Mouse (Mus musculus): ENCODE data around the gene Gpx5. TPM values are rescaled to one million over a fixed set of nuclear protein-coding genes. Genes with fewer than 3 reads are reported as not detected.

Gene Gpx5
- total RNA-seq (2014; fragmentation: Nextera tagmentation) (not detected in 2 replicates), total RNA-seq (2017) (0.11 TPM in 1 of 2 replicates, not detected in the other), polyA plus RNA-seq (2012) (not detected in 2 replicates)

DNA sequence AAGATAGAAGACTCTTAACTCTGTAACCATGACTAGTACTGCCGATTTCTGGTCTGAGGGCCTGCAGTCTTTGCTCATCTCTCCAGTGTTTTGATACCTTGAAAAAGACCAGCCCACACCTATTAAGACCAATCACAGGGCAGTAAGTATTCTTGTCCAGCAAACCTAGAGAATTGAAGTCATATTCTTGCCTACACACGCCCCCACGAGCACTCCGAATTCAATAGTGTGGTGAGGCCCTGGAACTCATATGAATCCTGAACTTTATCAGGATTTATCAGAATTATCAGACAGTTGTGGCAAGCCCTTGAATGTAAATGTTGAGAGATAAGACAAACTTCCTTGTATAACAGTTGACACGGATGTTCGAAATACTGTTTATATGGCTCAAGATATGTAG, at the start of gene Gpx5:
Gene Gpx5 (minus strand): TSS at position 101 of the 400 bp plus-strand sequence.
- no peak for DNase-seq (ENCODE audit: low spot score)
- Histone ChIP-seq H3K4me1 (ENCODE audit: insufficient read depth, low read depth, low read length) (peaks cover 14% of the 10 kb centered on the region), H3K36me3 (replicated peaks) (no peaks in the 10 kb centered on the region), H3K9me3 (replicated peaks) (no peaks in the 10 kb centered on the region), H3K27me3 (ENCODE audit: insufficient read depth, low read length) (peaks cover 23% of the 10 kb centered on the region), H3K4me3 (ENCODE audit: low read depth, low read length) (no peak within 1 kb of the TSS)
- TF ChIP-seq GATA2 (IDR thresholded peaks at IDR 0.05; ENCODE audit: borderline replicate concordance, low read depth, low read length), result no peak
- no peak for TF ChIP-seq POLR2AphosphoS5 (IDR thresholded peaks at IDR 0.05; ENCODE audit: insufficient replicate concordance, low read depth, low read length)
- TF ChIP-seq GATA1 (IDR thresholded peaks at IDR 0.05; ENCODE audit: borderline replicate concordance, low read length), result no peak
- TF ChIP-seq CTCF (IDR thresholded peaks at IDR 0.05; ENCODE audit: low read depth, low read length), result no peak
- no peak for TF ChIP-seq TAL1 (conservative IDR thresholded peaks at IDR 0.05; ENCODE audit: low read depth, low read length)
- ATAC-seq (ENCODE audit: extremely low read depth, insufficient number of reproducible peaks, low FRiP score, poor library complexity, severe bottlenecking), result no peak

- Histone ChIP-seq H3K4me1 (ENCODE audit: insufficient read depth, low read depth, low read length) (peaks cover 12% of the 10 kb centered on the region), H3K9me3 (replicated peaks) (no peaks in the 10 kb centered on the region), H3K36me3 (replicated peaks) (no peaks in the 10 kb centered on the region), H3K27me3 (ENCODE audit: insufficient read depth, low read length) (peaks cover 16% of the 10 kb centered on the region; the same call in 1 of the 2 replicates), H3K4me3 (ENCODE audit: low read depth, low read length) (peak overlapping the region; percentile 67; the same call in 1 of the 2 replicates)
- ATAC-seq (ENCODE audit: extremely low read depth, insufficient number of reproducible peaks, low FRiP score, poor library complexity, severe bottlenecking) (no peak), DNase-seq (ENCODE audit: low spot score) (no peak)
- no peak for TF ChIP-seq CTCF (IDR thresholded peaks at IDR 0.05; ENCODE audit: low read depth, low read length)
- no peak for TF ChIP-seq GATA2 (IDR thresholded peaks at IDR 0.05; ENCODE audit: borderline replicate concordance, low read depth, low read length)
Measured at GRCm38 (mm10) chr13:21327424-21327823, 34.9 kb upstream of the Gpx5 start.

GRCm38 (mm10) chr13:21326657-21327211, 34.2 kb upstream of the Gpx5 start:
- peaks cover 21% of the 10 kb centered on the region for H3K27me3 ChIP-seq (ENCODE audit: insufficient read depth, low read length)
- H3K36me3 ChIP-seq (replicated peaks), result no peaks in the 10 kb centered on the region
- DNase-seq (ENCODE audit: low spot score) (peak; percentile 5), ATAC-seq (ENCODE audit: extremely low read depth, insufficient number of reproducible peaks, low FRiP score, poor library complexity, severe bottlenecking) (peak; percentile 45)
- H3K4me3 ChIP-seq (ENCODE audit: low read depth, low read length), result peak overlapping the region; percentile 67
- no peaks in the 10 kb centered on the region for H3K9me3 ChIP-seq (replicated peaks)
- H3K4me1 ChIP-seq (ENCODE audit: insufficient read depth, low read depth, low read length), result peaks cover 16% of the 10 kb centered on the region
- no peak for TF ChIP-seq TAL1 (conservative IDR thresholded peaks at IDR 0.05; ENCODE audit: low read depth, low read length)
- TF ChIP-seq GATA2 (IDR thresholded peaks at IDR 0.05; ENCODE audit: borderline replicate concordance, low read depth, low read length), result no peak
- 0 out of 2 replicates have a peak, but pooled peaks have one; percentile 35 for TF ChIP-seq CTCF (IDR thresholded peaks at IDR 0.05; ENCODE audit: low read depth, low read length)

- H3K36me3 ChIP-seq (replicated peaks), result no peaks in the 10 kb centered on the region
- DNase-seq (ENCODE audit: low spot score), result peak; percentile 3
- H3K9me3 ChIP-seq (replicated peaks), result no peaks in the 10 kb centered on the region
- 0 out of 2 replicates have a peak, but pooled peaks have one; percentile 27 for TF ChIP-seq CTCF (IDR thresholded peaks at IDR 0.05; ENCODE audit: low read depth, low read length)
- TF ChIP-seq GATA1 (IDR thresholded peaks at IDR 0.05; ENCODE audit: borderline replicate concordance, low read length), result no peak
- TF ChIP-seq TAL1 (conservative IDR thresholded peaks at IDR 0.05; ENCODE audit: low read depth, low read length), result no peak
- TF ChIP-seq POLR2AphosphoS5 (IDR thresholded peaks at IDR 0.05; ENCODE audit: insufficient replicate concordance, low read depth, low read length), result no peak
- no peak for TF ChIP-seq GATA2 (IDR thresholded peaks at IDR 0.05; ENCODE audit: borderline replicate concordance, low read depth, low read length)
- peaks cover 16% of the 10 kb centered on the region for H3K4me1 ChIP-seq (ENCODE audit: insufficient read depth, low read depth, low read length)
- H3K4me3 ChIP-seq (ENCODE audit: low read depth, low read length), result no peak overlapping the region
- ATAC-seq (ENCODE audit: extremely low read depth, insufficient number of reproducible peaks, low FRiP score, poor library complexity, severe bottlenecking), result no peak
- H3K27me3 ChIP-seq (ENCODE audit: insufficient read depth, low read length), result peaks cover 24% of the 10 kb centered on the region
Measured at GRCm38 (mm10) chr13:21326191-21326590, 33.7 kb upstream of the Gpx5 start.

DNA sequence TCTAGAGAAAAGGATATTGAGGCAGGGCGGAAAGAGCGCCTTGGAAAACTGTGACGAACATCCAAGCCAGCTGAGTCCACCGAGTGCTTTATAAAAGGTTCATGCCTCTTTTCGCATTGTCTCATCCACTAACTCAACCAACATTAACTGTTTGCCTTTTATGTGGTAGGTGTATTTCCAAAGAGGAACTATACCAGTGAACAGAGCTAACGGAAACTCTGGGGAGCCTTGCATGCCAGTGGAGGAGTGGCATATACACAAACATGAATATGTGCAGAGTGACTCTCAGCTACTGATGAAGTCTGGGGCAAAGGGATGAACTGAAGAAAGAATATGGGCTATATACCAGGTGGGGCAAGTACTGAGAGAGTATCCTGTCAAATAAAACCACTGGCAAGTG, 30.9 kb upstream of the Gpx5 start:
- Histone ChIP-seq H3K36me3 (replicated peaks) (no peaks in the 10 kb centered on the region), H3K4me3 (ENCODE audit: low read depth, low read length) (no peak overlapping the region), H3K9me3 (replicated peaks) (no peaks in the 10 kb centered on the region), H3K4me1 (ENCODE audit: insufficient read depth, low read depth, low read length) (peaks cover 16% of the 10 kb centered on the region), H3K27me3 (ENCODE audit: insufficient read depth, low read length) (peaks cover 20% of the 10 kb centered on the region)
- DNase-seq (ENCODE audit: low spot score), result no peak
- no peak for TF ChIP-seq GATA1 (IDR thresholded peaks at IDR 0.05; ENCODE audit: borderline replicate concordance, low read length)
- TF ChIP-seq GATA2 (IDR thresholded peaks at IDR 0.05; ENCODE audit: borderline replicate concordance, low read depth, low read length), result no peak
- no peak for TF ChIP-seq CTCF (IDR thresholded peaks at IDR 0.05; ENCODE audit: low read depth, low read length)
- TF ChIP-seq POLR2AphosphoS5 (IDR thresholded peaks at IDR 0.05; ENCODE audit: insufficient replicate concordance, low read depth, low read length), result no peak
- no peak for TF ChIP-seq TAL1 (conservative IDR thresholded peaks at IDR 0.05; ENCODE audit: low read depth, low read length)
- no peak for ATAC-seq (ENCODE audit: extremely low read depth, insufficient number of reproducible peaks, low FRiP score, poor library complexity, severe bottlenecking)

- Histone ChIP-seq H3K27me3 (ENCODE audit: insufficient read depth, low read length) (peaks cover 16% of the 10 kb centered on the region), H3K4me1 (ENCODE audit: insufficient read depth, low read depth, low read length) (peaks cover 16% of the 10 kb centered on the region), H3K36me3 (replicated peaks) (no peaks in the 10 kb centered on the region), H3K4me3 (ENCODE audit: low read depth, low read length) (no peak overlapping the region), H3K9me3 (replicated peaks) (no peaks in the 10 kb centered on the region)
- no peak for TF ChIP-seq GATA1 (IDR thresholded peaks at IDR 0.05; ENCODE audit: borderline replicate concordance, low read length)
- no peak for TF ChIP-seq GATA2 (IDR thresholded peaks at IDR 0.05; ENCODE audit: borderline replicate concordance, low read depth, low read length)
- no peak for TF ChIP-seq POLR2AphosphoS5 (IDR thresholded peaks at IDR 0.05; ENCODE audit: insufficient replicate concordance, low read depth, low read length)
- no peak for ATAC-seq (ENCODE audit: extremely low read depth, insufficient number of reproducible peaks, low FRiP score, poor library complexity, severe bottlenecking)
- DNase-seq (ENCODE audit: low spot score), result no peak
Measured at GRCm38 (mm10) chr13:21322509-21323375, 30.2 kb upstream of the Gpx5 start.
